ENCODE assay signal across 22 mouse cellular contexts in genomic region chr8:45833896-45834295, GRCm38 (mm10). TPM values are rescaled to one million over a fixed set of nuclear protein-coding genes. Genes with fewer than 3 reads are reported as not detected.
DNase-seq lines count a peak whose midpoint lies in the region; ATAC-seq and TF ChIP-seq lines count a peak whose summit lies in the region.
"Had no signal": no experiment of that assay in that cellular context is flagged by ENCODE, and none has a peak within 500 bp of the region (broad histone marks: within the 10 kb centered on the region; RNA-seq: fewer than 3 reads in every experiment).

No protein-coding gene starts in this region.

- H3K27me3 ChIP-seq in C2C12 (ENCODE audit: control insufficient read depth, insufficient read depth, insufficient read length) (no peaks in the 10 kb centered on the region), myocyte (ENCODE audit: control insufficient read depth, insufficient read depth, insufficient read length) (no peaks in the 10 kb centered on the region)
- no peaks in the 10 kb centered on the region; the same call in 1 of the 2 replicates for H3K27me3 ChIP-seq in intestine, postnatal 0 days (replicated peaks; ENCODE audit: control insufficient read depth, insufficient read depth, low read length)
- H3K27me3 ChIP-seq: CH12.LX; embryonic facial prominence, embryonic 15.5 days; forebrain, embryonic 15.5 days; heart, embryonic 12.5 days; hindbrain, embryonic 15.5 days had no signal

- DNase-seq in gastrocnemius, adult 2 months: no peak
- DNase-seq in gastrocnemius, adult 8-10 months (ENCODE audit: low spot score in 2 of 2): no peak
- DNase-seq in retina, postnatal 7 days (ENCODE audit: low read depth, low spot score): peak; percentile 37
- DNase-seq in layer of hippocampus, postnatal 25 days (ENCODE audit: extremely low spot score in 1 of 2, low spot score in 1 of 2): no peak
- DNase-seq: adrenal gland, adult 8-10 months; adrenal gland, postnatal 36 days; cerebellum, adult 11 months; cerebellum, adult 9-10 months; cerebellum, postnatal 36 days; gastrocnemius, postnatal 14 days; heart, adult 2 months; heart, postnatal 36 days had no signal

- H3ac ChIP-seq in C2C12 (ENCODE audit: control insufficient read depth, insufficient read length, low read depth) (no peak overlapping the region), myocyte (ENCODE audit: control insufficient read depth, insufficient read length) (no peak overlapping the region)

- no peak overlapping the region for H3K9ac ChIP-seq in intestine, postnatal 0 days (ENCODE audit: low read depth, low read length)
- H3K9ac ChIP-seq: embryonic facial prominence, embryonic 15.5 days; forebrain, embryonic 15.5 days; heart, embryonic 12.5 days; hindbrain, embryonic 15.5 days had no signal

- TF ChIP-seq CTCF in gastrocnemius, adult 2 months (IDR thresholded peaks at IDR 0.05): no peak
- TF ChIP-seq CTCF in C2C12 (IDR thresholded peaks at IDR 0.05; ENCODE audit: control insufficient read depth, insufficient read depth, insufficient read length): no peak
- no peak for TF ChIP-seq CTCF in intestine, postnatal 0 days (IDR thresholded peaks at IDR 0.05; ENCODE audit: low read depth)

- H3K9me3 ChIP-seq in intestine, postnatal 0 days (ENCODE audit: control insufficient read depth): no peaks in the 10 kb centered on the region
- H3K9me3 ChIP-seq: embryonic facial prominence, embryonic 15.5 days; forebrain, embryonic 15.5 days; heart, embryonic 12.5 days; hindbrain, embryonic 15.5 days had no signal

- H3K4me1 ChIP-seq in intestine, postnatal 0 days (replicated peaks; ENCODE audit: control insufficient read depth, insufficient read depth, low read length): no peaks in the 10 kb centered on the region
- H3K4me1 ChIP-seq: embryonic facial prominence, embryonic 15.5 days; forebrain, embryonic 15.5 days; hindbrain, embryonic 15.5 days had no signal

- no peaks in the 10 kb centered on the region for H3K79me3 ChIP-seq in C2C12 (ENCODE audit: low read depth)

- no peak for TF ChIP-seq POLR2A in myocyte (IDR thresholded peaks at IDR 0.05; ENCODE audit: insufficient read length, low read depth)

- 62% methylated on average over 2 of the region's 2 CpGs for WGBS in intestine, postnatal 0 days

- H3K4me3 ChIP-seq in gastrocnemius, adult 2 months: no peak overlapping the region
- H3K4me3 ChIP-seq in C2C12 (ENCODE audit: insufficient read depth, poor library complexity, severe bottlenecking) (no peak overlapping the region), myocyte (no peak overlapping the region)
- H3K4me3 ChIP-seq in intestine, postnatal 0 days (ENCODE audit: low read depth, low read length): no peak overlapping the region
- H3K4me3 ChIP-seq: embryonic facial prominence, embryonic 15.5 days; erythroblast, embryonic 14.5 days; forebrain, embryonic 15.5 days; heart, adult 2 months; heart, embryonic 12.5 days; hindbrain, embryonic 15.5 days had no signal

- no peaks in the 10 kb centered on the region for H3K36me3 ChIP-seq in C2C12 (ENCODE audit: control insufficient read depth, insufficient read depth)
- H3K36me3 ChIP-seq in myocyte (ENCODE audit: control insufficient read depth, insufficient read depth): no peaks in the 10 kb centered on the region
- no peaks in the 10 kb centered on the region for H3K36me3 ChIP-seq in intestine, postnatal 0 days (ENCODE audit: control insufficient read depth, insufficient read depth)
- H3K36me3 ChIP-seq: embryonic facial prominence, embryonic 15.5 days; forebrain, embryonic 15.5 days; heart, embryonic 12.5 days; hindbrain, embryonic 15.5 days had no signal

- intact Hi-C loops in gastrocnemius, adult 2 months (cut with DNase I): no loop called here

- no peaks in the 10 kb centered on the region for H3K79me2 ChIP-seq in C2C12 (ENCODE audit: control insufficient read depth, insufficient read depth)
- H3K79me2 ChIP-seq in myocyte (ENCODE audit: control insufficient read depth, insufficient read depth): no peaks in the 10 kb centered on the region

- peak overlapping the region; percentile 10 for H3K4me2 ChIP-seq in myocyte (ENCODE audit: low read depth)
- H3K4me2 ChIP-seq in intestine, postnatal 0 days (replicated peaks; ENCODE audit: low read depth): no peak overlapping the region
- H3K4me2 ChIP-seq: embryonic facial prominence, embryonic 15.5 days; forebrain, embryonic 15.5 days; heart, embryonic 12.5 days; hindbrain, embryonic 15.5 days had no signal

- no peak for ATAC-seq in intestine, postnatal 0 days
- ATAC-seq: forebrain, embryonic 15.5 days; inflammation-experienced regulatory T-cells, adult 6 months had no signal

- peak overlapping the region; percentile 82 for H3K27ac ChIP-seq in gastrocnemius, adult 2 months
- H3K27ac ChIP-seq in intestine, postnatal 0 days (ENCODE audit: low read depth, low read length): no peak overlapping the region
- H3K27ac ChIP-seq: embryonic facial prominence, embryonic 15.5 days; forebrain, embryonic 15.5 days; heart, adult 2 months; hindbrain, embryonic 15.5 days had no signal

TF ChIP-seq in C2C12, 6 proteins besides CTCF, POLR2A, EP300 and RAD21:
- TF ChIP-seq MAX (IDR thresholded peaks at IDR 0.05) (no peak), USF1 (IDR thresholded peaks at IDR 0.05; ENCODE audit: low read depth) (no peak), MYOD1 (IDR thresholded peaks at IDR 0.05; ENCODE audit: control insufficient read depth, insufficient read length, low read depth) (peak; percentile 94), FOSL1 (IDR thresholded peaks at IDR 0.05; ENCODE audit: insufficient read depth, low read length, poor library complexity, severe bottlenecking) (no peak)

TF ChIP-seq in myocyte, 11 proteins besides CTCF, POLR2A, EP300 and RAD21:
- TF ChIP-seq POLR2AphosphoS2 (IDR thresholded peaks at IDR 0.05; ENCODE audit: insufficient read length, low read depth) (no peak), SRF (IDR thresholded peaks at IDR 0.05; ENCODE audit: control insufficient read depth, insufficient read length, low read depth) (no peak), TCF3 (IDR thresholded peaks at IDR 0.05; ENCODE audit: insufficient read length, low read depth) (peak; percentile 77), USF1 (IDR thresholded peaks at IDR 0.05; ENCODE audit: low read depth) (peak; percentile 50), MAX (IDR thresholded peaks at IDR 0.05; ENCODE audit: low read depth) (peak; percentile 17), MYOD1 (IDR thresholded peaks at IDR 0.05; ENCODE audit: control insufficient read depth in 1 of 3, insufficient read length in 2 of 3, low read depth in 2 of 3) (peak; percentile 86 to 96 (median 89)), CEBPB (IDR thresholded peaks at IDR 0.05; ENCODE audit: insufficient read depth, poor library complexity, severe bottlenecking) (no peak), MYOG (IDR thresholded peaks at IDR 0.05; ENCODE audit: control insufficient read depth in 1 of 3, insufficient read depth in 1 of 3, insufficient read length in 2 of 3, low read depth in 2 of 3) (peak in 2 of 3 experiments; percentile 66 to 97), E2F4 (IDR thresholded peaks at IDR 0.05; ENCODE audit: insufficient read depth) (no peak), REST (IDR thresholded peaks at IDR 0.05; ENCODE audit: insufficient read depth, insufficient read length) (no peak), TCF12 (IDR thresholded peaks at IDR 0.05; ENCODE audit: insufficient read depth, poor library complexity, severe bottlenecking) (peak; percentile 86)

RNA-seq across cellular contexts. Expression of gene Pdlim3, which starts 51.4 kb away (rescaled TPM):
- total RNA-seq in gastrocnemius, adult 2 months (2021): 100 to 1,000 TPM; 516 to 675 TPM
- 100 to 1,000 TPM; 733 to 955 (median 812) TPM for total RNA-seq in gastrocnemius, adult 8-10 months (2022)
- polyA plus RNA-seq in C2C12 (2012; fragmentation: generic; extraction: Trizol) (1.2 TPM), myocyte (2012; fragmentation: generic; extraction: Trizol) (77.7 TPM)
- total RNA-seq in layer of hippocampus, postnatal 25 days (2021): under 1 TPM; 0.73 to 0.98 TPM
- 134 and 149 TPM in 2 replicates for polyA plus RNA-seq in intestine, postnatal 0 days (2015; fragmentation: Nextera tagmentation; extraction: Ambion mirVana)
- polyA plus RNA-seq: erythroblast, embryonic 14.5 days; inflammation-experienced regulatory T-cells, adult 6 months had no signal

Comparison
In these comparisons a context has a peak if more than half of its experiments do, and no peak if none do; other contexts are left out.
1. RNA of gene Pdlim3, which starts 51.4 kb away (total RNA-seq): 733 to 955 TPM in gastrocnemius, adult 8-10 months and 516 to 675 TPM in gastrocnemius, adult 2 months; 0.73 to 0.98 TPM in layer of hippocampus, postnatal 25 days; every median in the first group is over 100 times any median in the second.